Mouse (Mus musculus): ENCODE data around the gene Src. TPM values are rescaled to one million over a fixed set of nuclear protein-coding genes. Genes with fewer than 3 reads are reported as not detected.
A peak's percentile ranks its signal among the peaks of the same experiment; 100 is the strongest.

Gene Src
- polyA plus RNA-seq, 1 experiment from 2014 or later: 11.8 TPM

- H3K4me1 ChIP-seq (ENCODE audit: control insufficient read depth, insufficient read depth, low read length): peaks cover 89% of the 10 kb centered on the region
- no peaks in the 10 kb centered on the region; the same call in 1 of the 2 replicates for H3K36me3 ChIP-seq (ENCODE audit: control insufficient read depth, insufficient read depth, low read length)
- H3K9me3 ChIP-seq (ENCODE audit: control insufficient read depth, low read length): no peaks in the 10 kb centered on the region
- 80% methylated on average over 7 of the region's 7 CpGs for WGBS
- H3K4me2 ChIP-seq (ENCODE audit: low read depth, low read length): no peak overlapping the region
- no peaks in the 10 kb centered on the region for H3K27me3 ChIP-seq (replicated peaks; ENCODE audit: control insufficient read depth, insufficient read depth, low read length)
- H3K27ac ChIP-seq (ENCODE audit: low read length): no peak overlapping the region
- ATAC-seq: no peak
- H3K4me3 ChIP-seq (ENCODE audit: low read length): no peak overlapping the region
- H3K9ac ChIP-seq (ENCODE audit: low read depth, low read length): peak overlapping the region; percentile 24; the same call in 1 of the 2 replicates
These were observed 11.5 kb downstream of the Src start for GRCm38 (mm10) chr2:157429735-157430134.

- 66% methylated on average over 4 of the region's 4 CpGs for WGBS
- ATAC-seq: peak; percentile 27
- peak overlapping the region; percentile 92 for H3K27ac ChIP-seq (ENCODE audit: low read length)
These were observed 12.6 kb downstream of the Src start for GRCm38 (mm10) chr2:157430667-157431429.

GRCm38 (mm10) chr2:157431912-157432311, 13.7 kb downstream of the Src start:
- H3K4me1 ChIP-seq (ENCODE audit: control insufficient read depth, insufficient read depth, low read length): peaks cover 85% of the 10 kb centered on the region
- H3K4me3 ChIP-seq (ENCODE audit: low read length): no peak overlapping the region
- peak; percentile 64 for ATAC-seq
- peak overlapping the region; percentile 92; the same call in 1 of the 2 replicates for H3K27ac ChIP-seq (ENCODE audit: low read length)
- WGBS: 46% methylated on average over 5 of the region's 5 CpGs
- no peak overlapping the region for H3K4me2 ChIP-seq (ENCODE audit: low read depth, low read length)
- H3K9ac ChIP-seq (ENCODE audit: low read depth, low read length): peak overlapping the region; percentile 41
- no peaks in the 10 kb centered on the region for H3K27me3 ChIP-seq (replicated peaks; ENCODE audit: control insufficient read depth, insufficient read depth, low read length)
- H3K36me3 ChIP-seq (ENCODE audit: control insufficient read depth, insufficient read depth, low read length): no peaks in the 10 kb centered on the region; the same call in 1 of the 2 replicates
- H3K9me3 ChIP-seq (ENCODE audit: control insufficient read depth, low read length): no peaks in the 10 kb centered on the region

More at GRCm38 (mm10) chr2:157430667-157431429, 12.6 kb downstream of the Src start:
- Histone ChIP-seq H3K9me3 (ENCODE audit: control insufficient read depth, low read length) (no peaks in the 10 kb centered on the region), H3K36me3 (ENCODE audit: control insufficient read depth, insufficient read depth, low read length) (no peaks in the 10 kb centered on the region; the same call in 1 of the 2 replicates), H3K4me2 (ENCODE audit: low read depth, low read length) (no peak overlapping the region), H3K4me1 (ENCODE audit: control insufficient read depth, insufficient read depth, low read length) (peaks cover 88% of the 10 kb centered on the region), H3K27me3 (replicated peaks; ENCODE audit: control insufficient read depth, insufficient read depth, low read length) (no peaks in the 10 kb centered on the region), H3K4me3 (ENCODE audit: low read length) (no peak overlapping the region), H3K9ac (ENCODE audit: low read depth, low read length) (peak overlapping the region; percentile 48; the same call in 1 of the 2 replicates)

GRCm38 (mm10) chr2:157432476-157432875, 14.2 kb downstream of the Src start:
- no peak for ATAC-seq
- H3K27me3 ChIP-seq (replicated peaks; ENCODE audit: control insufficient read depth, insufficient read depth, low read length): no peaks in the 10 kb centered on the region
- peak overlapping the region; percentile 41 for H3K9ac ChIP-seq (ENCODE audit: low read depth, low read length)
- no peaks in the 10 kb centered on the region for H3K9me3 ChIP-seq (ENCODE audit: control insufficient read depth, low read length)
- no peaks in the 10 kb centered on the region; the same call in 1 of the 2 replicates for H3K36me3 ChIP-seq (ENCODE audit: control insufficient read depth, insufficient read depth, low read length)
- H3K4me3 ChIP-seq (ENCODE audit: low read length): no peak overlapping the region
- WGBS: 73% methylated on average over 9 of the region's 9 CpGs
- no peak overlapping the region for H3K4me2 ChIP-seq (ENCODE audit: low read depth, low read length)
- H3K4me1 ChIP-seq (ENCODE audit: control insufficient read depth, insufficient read depth, low read length): peaks cover 79% of the 10 kb centered on the region
- peak overlapping the region; percentile 92 for H3K27ac ChIP-seq (ENCODE audit: low read length)

GRCm38 (mm10) chr2:157434041-157434440, 15.8 kb downstream of the Src start:
- peak; percentile 81 for ATAC-seq
- WGBS: 28% methylated on average over 9 of the region's 9 CpGs
- Histone ChIP-seq H3K4me2 (ENCODE audit: low read depth, low read length) (peak overlapping the region; percentile 30), H3K4me3 (ENCODE audit: low read length) (peak overlapping the region; percentile 0; the same call in 1 of the 2 replicates), H3K27ac (ENCODE audit: low read length) (peak overlapping the region; percentile 92), H3K9ac (ENCODE audit: low read depth, low read length) (peak overlapping the region; percentile 58), H3K4me1 (ENCODE audit: control insufficient read depth, insufficient read depth, low read length) (peaks cover 66% of the 10 kb centered on the region), H3K9me3 (ENCODE audit: control insufficient read depth, low read length) (no peaks in the 10 kb centered on the region), H3K36me3 (ENCODE audit: control insufficient read depth, insufficient read depth, low read length) (peaks cover 3% of the 10 kb centered on the region; the same call in 1 of the 2 replicates), H3K27me3 (replicated peaks; ENCODE audit: control insufficient read depth, insufficient read depth, low read length) (no peaks in the 10 kb centered on the region)

GRCm38 (mm10) chr2:157434497-157434896, 16.3 kb downstream of the Src start:
- H3K4me1 ChIP-seq (ENCODE audit: control insufficient read depth, insufficient read depth, low read length): peaks cover 62% of the 10 kb centered on the region
- 11% methylated on average over 6 of the region's 6 CpGs for WGBS

GRCm38 (mm10) chr2:157436496-157436895, 18.3 kb downstream of the Src start:
- peaks cover 50% of the 10 kb centered on the region for H3K4me1 ChIP-seq (ENCODE audit: control insufficient read depth, insufficient read depth, low read length)
- peaks cover 1% of the 10 kb centered on the region; the same call in 1 of the 2 replicates for H3K9me3 ChIP-seq (ENCODE audit: control insufficient read depth, low read length)
- no peaks in the 10 kb centered on the region for H3K27me3 ChIP-seq (replicated peaks; ENCODE audit: control insufficient read depth, insufficient read depth, low read length)
- peaks cover 11% of the 10 kb centered on the region for H3K36me3 ChIP-seq (ENCODE audit: control insufficient read depth, insufficient read depth, low read length)
- no peak for ATAC-seq
- H3K4me3 ChIP-seq (ENCODE audit: low read length): no peak overlapping the region
- WGBS: 74% methylated on average over 11 of the region's 11 CpGs
- no peak overlapping the region for H3K27ac ChIP-seq (ENCODE audit: low read length)
- no peak overlapping the region for H3K9ac ChIP-seq (ENCODE audit: low read depth, low read length)
- H3K4me2 ChIP-seq (ENCODE audit: low read depth, low read length): no peak overlapping the region

More at GRCm38 (mm10) chr2:157434497-157434896, 16.3 kb downstream of the Src start:
- Histone ChIP-seq H3K4me2 (ENCODE audit: low read depth, low read length) (peak overlapping the region; percentile 30), H3K36me3 (ENCODE audit: control insufficient read depth, insufficient read depth, low read length) (peaks cover 3% of the 10 kb centered on the region; the same call in 1 of the 2 replicates), H3K9me3 (ENCODE audit: control insufficient read depth, low read length) (no peaks in the 10 kb centered on the region), H3K9ac (ENCODE audit: low read depth, low read length) (peak overlapping the region; percentile 58), H3K27me3 (replicated peaks; ENCODE audit: control insufficient read depth, insufficient read depth, low read length) (no peaks in the 10 kb centered on the region), H3K4me3 (ENCODE audit: low read length) (peak overlapping the region; percentile 0; the same call in 1 of the 2 replicates), H3K27ac (ENCODE audit: low read length) (peak overlapping the region; percentile 92)
- ATAC-seq: peak; percentile 27

- Histone ChIP-seq H3K4me1 (ENCODE audit: control insufficient read depth, insufficient read depth, low read length) (peaks cover 43% of the 10 kb centered on the region), H3K36me3 (ENCODE audit: control insufficient read depth, insufficient read depth, low read length) (peaks cover 12% of the 10 kb centered on the region), H3K4me2 (ENCODE audit: low read depth, low read length) (no peak overlapping the region), H3K27me3 (replicated peaks; ENCODE audit: control insufficient read depth, insufficient read depth, low read length) (no peaks in the 10 kb centered on the region), H3K9me3 (ENCODE audit: control insufficient read depth, low read length) (peaks cover 2% of the 10 kb centered on the region; the same call in 1 of the 2 replicates), H3K4me3 (ENCODE audit: low read length) (no peak overlapping the region), H3K27ac (ENCODE audit: low read length) (no peak overlapping the region), H3K9ac (ENCODE audit: low read depth, low read length) (no peak overlapping the region)
- WGBS: 94% methylated on average over 3 of the region's 3 CpGs
- no peak for ATAC-seq
These were observed 18.9 kb downstream of the Src start for GRCm38 (mm10) chr2:157437123-157437522.

GRCm38 (mm10) chr2:157441363-157441762, 23.1 kb downstream of the Src start:
- H3K4me1 ChIP-seq (ENCODE audit: control insufficient read depth, insufficient read depth, low read length): 0 out of 2 replicates have a peak, but pooled peaks cover 3% of the 10 kb centered on the region
- H3K9ac ChIP-seq (ENCODE audit: low read depth, low read length): no peak overlapping the region
- 91% methylated on average over 1 of the region's 1 CpGs for WGBS
- no peak for ATAC-seq
- peaks cover 12% of the 10 kb centered on the region for H3K36me3 ChIP-seq (ENCODE audit: control insufficient read depth, insufficient read depth, low read length)
- H3K4me3 ChIP-seq (ENCODE audit: low read length): no peak overlapping the region
- peaks cover 2% of the 10 kb centered on the region; the same call in 1 of the 2 replicates for H3K9me3 ChIP-seq (ENCODE audit: control insufficient read depth, low read length)
- no peak overlapping the region for H3K4me2 ChIP-seq (ENCODE audit: low read depth, low read length)
- no peak overlapping the region for H3K27ac ChIP-seq (ENCODE audit: low read length)
- no peaks in the 10 kb centered on the region for H3K27me3 ChIP-seq (replicated peaks; ENCODE audit: control insufficient read depth, insufficient read depth, low read length)
